Mouse (Mus musculus): Measurements from ENCODE around the gene Fastkd2.

DNA sequence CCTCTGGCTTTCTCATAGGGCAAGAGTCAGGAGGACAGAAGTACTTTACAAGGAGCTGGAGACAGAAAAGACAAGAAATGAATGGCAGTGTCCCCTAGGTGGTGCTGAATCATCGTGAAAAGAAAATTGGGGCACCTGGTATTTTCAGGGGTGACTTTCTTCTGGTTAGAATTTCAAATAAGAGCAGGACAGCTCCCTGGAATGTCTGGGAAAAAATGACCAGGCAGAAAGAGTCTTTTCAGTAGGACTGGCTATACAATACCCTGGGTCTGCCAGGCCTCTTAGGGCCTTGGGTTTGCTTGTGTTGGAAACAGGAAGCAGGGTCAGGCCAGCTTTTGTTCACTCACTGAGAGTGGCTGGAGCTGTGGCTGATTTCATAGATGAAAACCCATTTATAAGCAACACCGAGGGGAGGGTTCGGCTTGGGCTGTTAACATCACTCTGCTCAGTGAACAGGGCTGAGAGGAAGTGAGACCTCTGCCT is 32.8 kb downstream of the Fastkd2 start:
- peak; percentile 70 for TF ChIP-seq CTCF (IDR thresholded peaks at IDR 0.05)
- TF ChIP-seq POLR2A (IDR thresholded peaks at IDR 0.05; ENCODE audit: insufficient read depth, low read depth, low read length) = no peak
